Mouse (Mus musculus): ENCODE data around the gene Mterf1a. TPM values are rescaled to one million over a fixed set of nuclear protein-coding genes. Genes with fewer than 3 reads are reported as not detected.
"Not testable (repeated sequence)": the region's sequence is repeated elsewhere in the genome, so short reads cannot be mapped to it uniquely, and the experiment has no call there.

Mterf1a gene
- polyA plus RNA-seq (2015; fragmentation: Nextera tagmentation; extraction: Ambion mirVana): 9.0 and 9.9 TPM in 2 replicates

GRCm38 (mm10) chr5:3893459-3894293 lies at the start of gene Mterf1a:
Mterf1a (minus strand) TSS chr5:3893933.
- not testable (repeated sequence) for H3K27ac ChIP-seq; H3K36me3 ChIP-seq; H3K27me3 ChIP-seq; H3K4me1 ChIP-seq (replicated peaks); H3K9me3 ChIP-seq
- ATAC-seq: peak; percentile 99
- peak within 1 kb of the TSS; percentile 62 for H3K9ac ChIP-seq (replicated peaks)
- under 1% methylated on average over 9 of the region's 47 CpGs for WGBS
- H3K4me2 ChIP-seq (replicated peaks): peak within 1 kb of the TSS; percentile 63
- H3K4me3 ChIP-seq (replicated peaks): peak within 1 kb of the TSS; percentile 45

- H3K9me3 ChIP-seq; H3K4me1 ChIP-seq (replicated peaks); H3K9ac ChIP-seq (replicated peaks); H3K27me3 ChIP-seq; H3K4me3 ChIP-seq (replicated peaks); H3K27ac ChIP-seq; ATAC-seq; H3K4me2 ChIP-seq (replicated peaks): not testable (repeated sequence)
- H3K36me3 ChIP-seq: peaks cover 23% of the 10 kb centered on the region
- WGBS: 55% methylated on average over 4 of the region's 4 CpGs
These were observed 49.4 kb upstream of the Mterf1a start for GRCm38 (mm10) chr5:3943169-3943568.

- Histone ChIP-seq H3K4me3 (replicated peaks) (no peak overlapping the region), H3K27ac (no peak overlapping the region), H3K9me3 (no peaks in the 10 kb centered on the region), H3K4me2 (replicated peaks) (no peak overlapping the region), H3K9ac (replicated peaks) (no peak overlapping the region), H3K4me1 (replicated peaks) (0 out of 2 replicates have a peak, but pooled peaks cover 8% of the 10 kb centered on the region), H3K27me3 (no peaks in the 10 kb centered on the region), H3K36me3 (peaks cover 23% of the 10 kb centered on the region)
- ATAC-seq: no peak
- 98% methylated on average over 2 of the region's 2 CpGs for WGBS
These were observed 47.5 kb upstream of the Mterf1a start for GRCm38 (mm10) chr5:3941240-3941639.

GRCm38 (mm10) chr5:3939335-3939734 lies 45.6 kb upstream of the Mterf1a start:
- no peak overlapping the region for H3K4me3 ChIP-seq (replicated peaks)
- H3K36me3 ChIP-seq: peaks cover 23% of the 10 kb centered on the region
- H3K27me3 ChIP-seq: no peaks in the 10 kb centered on the region
- WGBS: 97% methylated on average over 5 of the region's 5 CpGs
- no peak for ATAC-seq
- H3K9me3 ChIP-seq: no peaks in the 10 kb centered on the region
- no peak overlapping the region for H3K27ac ChIP-seq
- H3K4me2 ChIP-seq (replicated peaks): no peak overlapping the region
- peaks cover 11% of the 10 kb centered on the region; the same call in 1 of the 2 replicates for H3K4me1 ChIP-seq (replicated peaks)
- H3K9ac ChIP-seq (replicated peaks): no peak overlapping the region

GRCm38 (mm10) chr5:3938905-3939304 lies 45.2 kb upstream of the Mterf1a start:
- Histone ChIP-seq H3K27me3 (no peaks in the 10 kb centered on the region), H3K4me1 (replicated peaks) (peaks cover 11% of the 10 kb centered on the region; the same call in 1 of the 2 replicates), H3K4me2 (replicated peaks) (no peak overlapping the region), H3K4me3 (replicated peaks) (no peak overlapping the region), H3K36me3 (peaks cover 23% of the 10 kb centered on the region), H3K9ac (replicated peaks) (no peak overlapping the region), H3K9me3 (no peaks in the 10 kb centered on the region), H3K27ac (no peak overlapping the region)
- ATAC-seq: no peak
- 91% methylated on average over 3 of the region's 3 CpGs for WGBS

GRCm38 (mm10) chr5:3935778-3936554 lies 42.2 kb upstream of the Mterf1a start:
- H3K36me3 ChIP-seq: peaks cover 12% of the 10 kb centered on the region; the same call in 1 of the 2 replicates
- no peaks in the 10 kb centered on the region for H3K9me3 ChIP-seq
- no peak overlapping the region for H3K4me2 ChIP-seq (replicated peaks)
- no peaks in the 10 kb centered on the region for H3K27me3 ChIP-seq
- H3K4me3 ChIP-seq (replicated peaks): no peak overlapping the region
- no peak overlapping the region for H3K9ac ChIP-seq (replicated peaks)
- no peak for ATAC-seq
- peaks cover 27% of the 10 kb centered on the region for H3K4me1 ChIP-seq (replicated peaks)
- 92% methylated on average over 8 of the region's 8 CpGs for WGBS
- no peak overlapping the region for H3K27ac ChIP-seq

- H3K27me3 ChIP-seq: no peaks in the 10 kb centered on the region
- H3K36me3 ChIP-seq: peaks cover 12% of the 10 kb centered on the region; the same call in 1 of the 2 replicates
- H3K27ac ChIP-seq: no peak overlapping the region
- WGBS: 97% methylated on average over 5 of the region's 5 CpGs
- no peak overlapping the region for H3K4me3 ChIP-seq (replicated peaks)
- ATAC-seq: no peak
- H3K4me2 ChIP-seq (replicated peaks): no peak overlapping the region
- H3K9me3 ChIP-seq: no peaks in the 10 kb centered on the region
- H3K4me1 ChIP-seq (replicated peaks): peaks cover 34% of the 10 kb centered on the region
- no peak overlapping the region for H3K9ac ChIP-seq (replicated peaks)
These were observed 41.5 kb upstream of the Mterf1a start for GRCm38 (mm10) chr5:3935266-3935665.

GRCm38 (mm10) chr5:3933551-3933950 lies 39.8 kb upstream of the Mterf1a start:
- Histone ChIP-seq H3K9me3 (no peaks in the 10 kb centered on the region), H3K4me3 (replicated peaks) (no peak overlapping the region), H3K4me2 (replicated peaks) (no peak overlapping the region), H3K27ac (no peak overlapping the region), H3K4me1 (replicated peaks) (peaks cover 43% of the 10 kb centered on the region), H3K9ac (replicated peaks) (no peak overlapping the region), H3K36me3 (0 out of 2 replicates have a peak, but pooled peaks cover 2% of the 10 kb centered on the region), H3K27me3 (no peaks in the 10 kb centered on the region)
- no peak for ATAC-seq
- WGBS: 96% methylated on average over 3 of the region's 3 CpGs

GRCm38 (mm10) chr5:3931636-3932035 lies 37.9 kb upstream of the Mterf1a start:
- WGBS: 79% methylated on average over 3 of the region's 3 CpGs
- ATAC-seq: no peak
- Histone ChIP-seq H3K27me3 (no peaks in the 10 kb centered on the region), H3K4me2 (replicated peaks) (peak overlapping the region; percentile 19), H3K36me3 (no peaks in the 10 kb centered on the region), H3K9ac (replicated peaks) (0 out of 2 replicates have a peak overlapping the region, but pooled peaks have one; percentile 19), H3K4me3 (replicated peaks) (no peak overlapping the region), H3K4me1 (replicated peaks) (peaks cover 47% of the 10 kb centered on the region), H3K9me3 (no peaks in the 10 kb centered on the region), H3K27ac (no peak overlapping the region)

GRCm38 (mm10) chr5:3930760-3931159 lies 37.0 kb upstream of the Mterf1a start:
- Histone ChIP-seq H3K4me2 (replicated peaks) (peak overlapping the region; percentile 77), H3K9me3 (no peaks in the 10 kb centered on the region), H3K36me3 (no peaks in the 10 kb centered on the region), H3K9ac (replicated peaks) (no peak overlapping the region; the same call in none of the 2 replicates), H3K27me3 (no peaks in the 10 kb centered on the region), H3K4me1 (replicated peaks) (peaks cover 47% of the 10 kb centered on the region), H3K27ac (peak overlapping the region; percentile 39; the same call in 1 of the 2 replicates), H3K4me3 (replicated peaks) (peak overlapping the region; percentile 92)
- no peak for ATAC-seq
- 72% methylated on average over 5 of the region's 5 CpGs for whole genome bisulfite sequencing

GRCm38 (mm10) chr5:3928690-3929046 lies 34.9 kb upstream of the Mterf1a start:
- Histone ChIP-seq H3K27ac (peak overlapping the region; percentile 98), H3K4me2 (replicated peaks) (peak overlapping the region; percentile 77), H3K9me3 (no peaks in the 10 kb centered on the region), H3K4me1 (replicated peaks) (peaks cover 46% of the 10 kb centered on the region), H3K4me3 (replicated peaks) (peak overlapping the region; percentile 92), H3K27me3 (no peaks in the 10 kb centered on the region), H3K9ac (replicated peaks) (peak overlapping the region; percentile 99), H3K36me3 (no peaks in the 10 kb centered on the region)
- ATAC-seq: peak; percentile 66
- under 1% methylated on average over 12 of the region's 12 CpGs for WGBS

Measured in midbrain, embryonic 13.5 days (tissue).